Mouse (Mus musculus) layer of hippocampus, adult 8-10 months (tissue): ENCODE measurements around the gene Clasp1. TPM values are rescaled to one million over a fixed set of nuclear protein-coding genes. Genes with fewer than 3 reads are reported as not detected.
A peak's percentile ranks its signal among the peaks of the same experiment; 100 is the strongest.
"Not testable (repeated sequence)": the region's sequence is repeated elsewhere in the genome, so short reads cannot be mapped to it uniquely, and the experiment has no call there.

Source experiments
- DNase-seq, 2 experiments: peaks; one replicate each; pipeline ENCODE4 v3.0.0; 2022; ENCODE audit warnings: low spot score in 2 of 2
- total RNA-seq, 4 experiments: library from RNA; stranded (reverse); gene quantifications; 2 replicates each; pipeline ENCODE4 v1.2.4; 2022

The Clasp1 gene
- total RNA-seq, 4 experiments from 2014 or later: 88.8 to 120 (median 111) TPM

DNA sequence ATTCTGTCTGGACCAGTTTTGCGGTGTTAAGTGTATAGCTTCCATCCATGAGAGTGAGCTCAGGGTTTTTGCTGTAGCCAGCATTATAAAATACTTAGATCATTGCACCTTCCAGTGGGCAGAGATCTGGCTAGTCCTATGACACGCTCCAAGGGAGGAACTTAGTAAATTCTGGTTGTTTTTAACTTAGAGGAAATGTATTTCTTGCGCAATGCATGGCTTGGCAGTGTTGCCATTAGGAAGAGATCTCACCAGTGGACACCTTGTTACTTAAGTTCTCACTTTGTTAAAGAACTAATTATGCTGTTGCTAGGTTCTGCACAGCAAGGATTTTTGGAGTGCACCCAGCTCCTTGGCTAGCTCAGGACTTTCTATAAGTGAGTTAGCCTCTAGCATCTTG lies 178.8 kb downstream of the Clasp1 start:
- no peak for DNase-seq

DNA sequence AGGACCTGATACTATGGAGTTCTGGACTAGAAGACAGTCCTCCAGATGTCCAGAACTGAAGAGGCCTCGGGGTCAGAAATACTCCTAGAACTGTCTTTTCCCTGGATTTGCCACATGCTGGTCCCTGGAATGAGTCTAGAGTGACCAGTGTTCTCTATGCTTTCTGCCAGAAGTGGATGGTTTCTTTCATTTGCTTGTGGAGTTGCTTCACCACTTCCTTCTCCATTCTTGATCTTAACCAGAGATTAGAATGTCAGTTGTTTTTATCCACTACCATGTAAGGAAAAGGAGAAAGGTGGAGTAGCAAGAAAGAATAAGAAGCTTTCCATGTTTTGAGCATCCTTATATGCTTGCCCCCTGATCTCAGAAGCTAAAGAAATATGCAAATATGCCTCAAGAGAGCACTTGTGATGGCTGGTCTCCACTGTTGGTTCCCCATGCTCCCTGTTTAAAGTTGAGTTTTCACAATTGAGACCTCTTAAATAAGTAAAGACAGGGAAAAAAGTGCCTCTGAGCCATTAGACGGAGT lies 191.4 kb downstream of the Clasp1 start:
- DNase-seq: no peak

DNA sequence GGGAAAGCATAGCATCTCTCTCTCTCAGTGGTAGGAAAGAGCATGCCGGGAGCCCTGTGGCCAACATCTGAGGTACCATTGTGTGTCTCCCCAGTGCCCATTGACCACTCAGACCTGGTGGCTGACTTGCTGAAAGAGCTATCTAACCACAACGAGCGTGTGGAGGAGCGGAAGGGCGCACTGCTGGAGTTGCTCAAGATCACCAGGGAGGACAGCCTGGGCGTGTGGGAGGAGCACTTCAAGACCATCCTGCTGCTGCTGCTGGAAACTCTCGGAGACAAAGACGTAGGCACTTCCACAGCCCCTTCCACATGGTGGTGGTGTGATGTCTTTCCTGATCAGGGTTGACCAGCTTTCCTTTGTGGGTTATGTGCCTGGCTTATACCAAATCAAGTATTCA lies 192.3 kb downstream of the Clasp1 start:
- DNase-seq: no peak

DNA sequence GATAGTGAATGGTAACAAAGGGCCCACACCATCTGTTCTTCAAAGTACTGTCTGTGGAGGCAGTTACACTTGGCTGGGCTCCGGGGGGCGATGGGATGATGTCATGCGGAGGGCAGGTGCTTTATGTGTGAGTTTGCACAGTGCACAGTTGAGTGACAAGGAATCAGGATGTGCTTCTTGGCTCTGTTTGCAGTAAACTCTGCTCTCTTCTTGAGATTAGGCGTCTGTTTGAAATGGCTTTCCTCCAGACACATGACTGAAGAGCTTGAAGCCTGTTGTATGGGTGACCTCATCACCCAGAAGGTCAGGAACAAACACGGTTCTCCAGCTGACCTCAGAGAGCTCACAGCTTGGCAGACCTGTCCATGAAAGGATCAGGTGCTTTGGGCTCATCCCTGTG lies 200.9 kb downstream of the Clasp1 start:
- no peak for DNase-seq

DNA sequence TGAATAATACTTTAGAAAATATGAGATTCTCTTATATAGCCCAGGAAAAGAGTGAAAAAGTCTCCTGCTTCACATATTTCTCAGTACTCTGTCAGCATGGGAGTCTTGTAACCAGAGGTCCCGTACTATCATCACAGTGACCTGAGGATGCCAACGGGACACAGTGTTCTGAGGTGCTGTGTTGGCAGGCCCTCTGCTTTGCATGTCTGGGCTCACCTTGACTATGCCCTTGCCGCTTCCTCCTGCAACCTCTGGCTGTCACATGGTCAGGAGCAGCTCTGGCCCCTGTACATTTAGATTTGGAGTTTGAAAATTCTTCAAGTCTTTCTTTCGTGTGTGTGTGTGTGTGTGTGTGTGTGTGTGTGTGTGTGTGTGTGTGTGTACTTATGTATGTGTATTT lies 204.1 kb downstream of the Clasp1 start:
- DNase-seq: no peak

DNA sequence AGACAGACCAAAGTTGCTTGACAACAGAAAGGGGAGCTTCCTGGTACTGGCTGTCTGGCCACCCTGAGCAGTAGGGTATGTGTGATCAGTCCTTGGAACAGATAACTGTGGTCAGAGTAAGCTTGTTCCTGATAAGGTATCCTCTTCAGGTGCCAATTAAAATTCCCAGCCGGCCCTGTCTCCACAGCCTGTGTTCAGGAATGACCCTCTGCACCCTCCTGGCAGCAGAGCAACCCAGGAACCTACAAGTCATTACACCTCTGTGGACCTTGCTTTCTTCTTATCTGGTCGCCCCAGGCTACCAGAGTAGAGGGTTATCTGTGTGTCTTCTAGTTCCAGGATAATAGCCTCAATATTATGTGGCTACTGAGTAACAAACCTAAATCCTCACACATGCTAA lies 206.5 kb downstream of the Clasp1 start:
- DNase-seq: no peak

DNA sequence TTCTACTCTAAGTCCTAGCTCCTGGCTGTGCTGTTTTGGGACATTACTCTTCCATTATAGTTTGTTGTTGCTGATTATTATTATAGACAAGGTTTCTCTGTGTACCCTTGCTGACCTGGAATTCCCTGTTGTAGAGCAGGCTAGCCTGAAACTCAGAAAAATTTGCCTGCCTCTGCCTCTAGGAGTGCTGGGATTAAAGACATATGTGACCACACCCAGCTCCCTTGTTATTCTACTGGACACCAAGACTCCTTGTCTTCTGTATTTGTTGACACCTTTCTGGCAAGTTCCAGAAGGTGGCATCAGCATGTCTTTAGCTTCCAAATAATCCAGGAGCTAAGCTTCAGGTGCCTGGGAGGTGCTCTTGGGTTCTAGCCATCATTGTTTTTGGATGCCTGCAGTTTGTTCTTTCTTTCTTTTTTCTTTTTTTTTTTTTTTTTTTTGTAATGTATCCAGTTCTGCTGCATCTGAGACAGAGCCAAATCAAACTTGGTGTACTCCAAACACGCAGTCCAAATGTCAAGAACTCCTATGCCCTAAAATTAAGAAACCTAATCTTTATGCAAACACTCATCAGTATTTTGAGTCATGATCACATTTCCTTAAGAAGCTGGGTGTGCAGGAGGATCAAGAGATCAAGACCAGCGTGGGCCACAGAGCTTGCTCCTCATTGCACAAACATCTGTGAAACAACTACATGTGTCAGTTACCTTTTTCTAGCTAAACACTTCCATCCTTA lies 208.8 kb downstream of the Clasp1 start:
- no peak for DNase-seq

DNA sequence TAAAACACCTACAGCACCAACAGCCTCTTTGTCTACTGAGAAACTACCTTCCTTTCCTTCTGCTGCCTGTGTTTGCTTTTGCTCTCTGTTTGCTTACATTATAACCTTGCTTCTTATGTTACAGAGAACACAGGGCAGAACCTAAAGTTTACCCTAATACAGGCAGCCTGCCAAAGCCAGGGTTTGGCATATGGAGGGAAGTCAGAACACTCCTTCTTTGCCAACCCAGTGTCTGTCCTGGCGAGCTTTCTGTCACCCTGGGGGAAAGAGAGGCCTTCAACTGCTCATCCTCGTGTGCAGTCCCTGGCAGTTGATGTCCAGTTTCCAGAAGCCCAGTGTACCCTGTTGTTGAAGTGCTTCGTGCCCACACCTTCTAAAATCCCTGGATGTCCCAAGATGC lies 209.5 kb downstream of the Clasp1 start:
- no peak for DNase-seq

DNA sequence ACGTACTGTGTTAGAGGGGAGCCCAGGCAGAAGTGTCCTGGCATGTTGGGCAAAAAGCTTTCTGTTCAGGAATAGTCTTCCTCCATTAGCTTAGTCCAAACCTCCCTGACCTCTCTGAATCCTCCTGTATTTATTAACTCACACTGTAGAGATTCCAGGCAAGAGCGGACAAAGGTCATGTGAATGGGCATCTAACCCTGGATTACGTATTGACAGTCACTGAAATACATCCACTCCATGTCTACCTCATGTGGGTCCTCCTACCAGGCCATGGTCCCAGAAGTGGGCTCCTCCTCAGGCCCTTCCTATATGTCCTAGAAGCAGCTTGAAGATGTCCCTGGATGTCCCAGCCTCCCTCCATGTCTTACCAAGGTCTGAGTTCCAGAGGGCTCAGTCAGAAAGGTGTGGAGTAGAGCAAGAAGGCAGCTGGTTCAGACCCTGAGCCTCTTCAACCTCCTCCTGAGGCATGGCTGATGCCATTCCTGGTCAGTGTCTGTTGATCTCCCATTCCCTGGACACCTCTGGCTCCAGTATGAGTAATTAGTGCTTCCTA lies 224.8 kb downstream of the Clasp1 start:
- DNase-seq: no peak

DNA sequence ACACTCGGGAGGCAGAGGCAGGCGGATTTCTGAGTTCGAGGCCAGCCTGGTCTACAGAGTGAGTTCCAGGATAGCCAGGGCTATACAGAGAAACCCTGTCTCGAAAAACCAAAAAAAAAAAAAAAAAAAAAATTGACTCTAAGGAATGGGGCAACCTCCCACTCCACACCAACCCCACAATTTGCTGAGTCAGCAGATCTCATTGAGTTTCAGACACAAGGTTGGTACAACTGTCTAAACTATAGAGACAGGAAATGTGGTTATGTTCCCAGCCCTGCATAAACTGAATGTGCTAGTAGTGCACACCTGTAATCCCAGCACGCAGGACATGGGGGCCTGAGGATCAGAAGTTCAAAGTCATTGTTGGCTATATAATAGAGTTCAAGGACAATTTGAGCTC lies 232.2 kb downstream of the Clasp1 start:
- DNase-seq: not testable (repeated sequence)

DNA sequence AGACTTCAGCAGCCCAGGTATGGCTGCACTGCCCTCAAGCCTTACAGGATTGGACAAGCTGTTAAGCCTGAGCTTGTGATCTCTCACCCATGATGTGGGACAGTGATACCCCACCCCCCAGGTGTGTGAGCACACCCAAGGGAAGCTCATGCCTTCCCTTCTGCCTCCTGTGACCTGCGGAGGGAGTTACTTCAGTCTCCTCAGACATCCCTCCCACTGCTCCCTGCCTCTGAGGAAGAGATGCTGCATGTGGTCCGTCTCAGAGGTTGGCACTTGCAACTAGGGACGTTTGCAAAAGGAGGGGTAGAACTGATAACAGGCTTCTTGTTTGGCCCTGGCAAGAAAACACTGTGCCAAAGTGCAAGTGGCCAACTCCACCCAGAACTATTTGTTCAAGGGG lies 234.0 kb downstream of the Clasp1 start:
- DNase-seq: no peak

DNA sequence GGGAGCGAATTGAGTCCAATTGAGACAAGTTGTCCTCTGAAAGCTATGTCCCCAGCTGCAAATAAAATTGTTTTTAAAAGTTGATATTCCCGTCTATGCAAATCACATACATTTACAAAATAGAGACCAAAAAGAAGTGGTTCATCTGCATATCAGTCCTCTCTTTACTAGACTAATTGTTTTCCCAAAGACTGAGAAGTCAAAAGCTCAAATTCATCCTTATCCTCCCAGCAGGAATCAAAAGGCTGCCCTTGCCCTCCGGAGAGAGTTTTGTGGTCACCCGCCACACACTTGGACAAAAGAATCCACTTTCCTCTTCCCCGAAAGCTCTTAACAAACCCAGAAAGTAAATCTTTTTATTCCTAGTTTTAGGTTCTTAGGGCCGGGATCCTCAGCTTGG lies 236.6 kb downstream of the Clasp1 start:
- DNase-seq: no peak

DNA sequence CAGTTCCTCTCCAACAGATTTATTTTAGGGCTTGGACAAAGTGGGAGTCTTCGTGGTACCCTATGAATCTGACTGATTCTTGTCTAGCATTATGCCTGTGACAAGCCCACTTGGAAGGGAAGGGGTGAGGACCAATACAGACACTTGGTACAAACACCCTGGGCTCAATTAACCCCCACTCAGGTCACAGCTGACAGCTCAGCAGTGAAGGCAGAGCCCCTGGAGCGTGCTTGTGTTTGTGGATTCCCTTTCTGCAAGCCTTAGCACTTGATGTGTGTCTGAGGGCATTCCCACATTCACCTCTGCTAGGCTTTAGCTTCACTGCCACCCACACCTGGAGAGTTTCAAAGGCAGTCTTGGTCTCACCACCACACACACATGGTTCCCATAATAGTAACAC lies 237.1 kb downstream of the Clasp1 start:
- no peak for DNase-seq

DNA sequence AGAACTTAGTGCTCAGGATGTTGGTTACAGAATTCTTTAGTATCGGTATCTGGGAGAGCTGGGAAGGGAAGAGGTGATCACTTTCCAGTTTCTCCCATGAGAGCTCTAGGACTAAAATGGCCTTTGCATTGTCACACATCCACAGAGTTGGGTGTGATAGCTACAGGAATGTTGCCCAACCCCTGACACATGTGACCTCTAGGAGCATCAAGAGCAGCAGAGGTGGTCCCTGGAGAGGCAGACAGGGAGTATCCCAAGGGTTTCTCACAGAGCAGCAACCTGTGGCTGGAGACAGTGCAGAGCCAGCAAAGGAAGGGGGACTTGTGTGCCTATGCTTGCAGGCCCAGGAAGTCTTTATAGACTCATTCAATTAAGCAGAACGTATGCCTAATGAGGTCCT lies 237.6 kb downstream of the Clasp1 start:
- no peak for DNase-seq

DNA sequence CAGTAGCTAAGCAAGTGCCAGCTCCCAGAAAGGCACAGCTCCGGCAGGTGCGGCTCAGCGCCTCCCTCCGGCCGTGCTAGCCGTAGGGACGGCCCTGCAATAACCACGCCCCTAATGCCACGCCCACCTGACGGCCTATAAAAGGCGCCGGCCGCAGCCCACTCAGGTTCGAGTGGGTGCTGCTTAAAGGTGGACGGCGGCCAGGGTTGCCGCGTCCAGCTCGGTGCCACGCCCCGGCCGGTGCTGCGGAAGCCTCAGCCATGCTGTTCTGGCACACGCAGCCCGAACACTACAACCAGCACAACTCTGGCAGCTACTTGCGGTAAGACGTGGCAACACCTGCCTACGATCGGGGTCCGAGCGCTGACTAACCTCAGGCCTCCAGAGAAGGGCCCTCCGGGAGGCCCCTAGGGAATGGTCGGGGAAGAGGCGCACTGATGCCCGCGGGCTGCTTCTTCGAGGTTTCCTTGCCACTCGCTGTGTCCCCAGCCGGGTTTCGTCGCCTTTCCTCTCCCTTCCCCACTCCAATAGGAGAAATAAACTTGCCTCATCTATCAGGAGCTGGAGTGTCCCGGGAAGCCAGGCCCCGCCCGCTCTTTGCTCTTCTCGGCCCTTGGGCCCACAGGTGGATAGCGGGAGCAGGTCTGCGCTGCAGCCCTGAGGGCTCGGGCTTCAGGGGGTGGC lies 239.1 kb downstream of the Clasp1 start, which contains the start of gene Tfcp2l1:
TSS of gene Tfcp2l1 (plus strand) at position 165 of the 684 bp plus-strand sequence.
- peak in 1 of 2 experiments; percentile 29 for DNase-seq

DNA sequence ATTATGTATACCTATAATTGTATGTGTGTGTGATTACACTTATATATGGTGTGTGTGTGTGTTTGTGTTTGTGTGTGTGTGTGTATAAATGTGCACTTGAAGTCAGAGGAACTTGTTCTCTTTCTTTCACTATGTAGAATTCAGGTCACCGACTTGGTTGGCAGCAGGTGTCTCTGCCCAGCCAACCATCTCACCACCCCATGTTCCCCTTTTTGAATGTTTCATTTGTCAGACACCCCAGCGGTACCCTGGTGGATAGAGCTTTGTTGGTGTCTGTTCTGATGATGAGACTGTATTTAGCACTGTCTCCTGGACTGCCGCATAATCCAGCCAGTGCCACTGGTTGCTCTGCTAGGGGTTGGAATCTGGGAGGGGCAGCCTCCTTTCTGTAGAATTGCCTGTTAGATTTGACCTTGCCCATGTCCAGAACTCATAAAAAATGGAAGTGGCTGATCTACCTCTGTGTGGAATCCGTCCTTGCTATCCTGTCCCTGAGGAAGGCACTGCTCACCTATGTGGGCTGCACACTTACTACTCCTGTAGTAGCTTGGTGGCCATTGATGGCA lies 244.6 kb downstream of the Clasp1 start:
- no peak for DNase-seq

DNA sequence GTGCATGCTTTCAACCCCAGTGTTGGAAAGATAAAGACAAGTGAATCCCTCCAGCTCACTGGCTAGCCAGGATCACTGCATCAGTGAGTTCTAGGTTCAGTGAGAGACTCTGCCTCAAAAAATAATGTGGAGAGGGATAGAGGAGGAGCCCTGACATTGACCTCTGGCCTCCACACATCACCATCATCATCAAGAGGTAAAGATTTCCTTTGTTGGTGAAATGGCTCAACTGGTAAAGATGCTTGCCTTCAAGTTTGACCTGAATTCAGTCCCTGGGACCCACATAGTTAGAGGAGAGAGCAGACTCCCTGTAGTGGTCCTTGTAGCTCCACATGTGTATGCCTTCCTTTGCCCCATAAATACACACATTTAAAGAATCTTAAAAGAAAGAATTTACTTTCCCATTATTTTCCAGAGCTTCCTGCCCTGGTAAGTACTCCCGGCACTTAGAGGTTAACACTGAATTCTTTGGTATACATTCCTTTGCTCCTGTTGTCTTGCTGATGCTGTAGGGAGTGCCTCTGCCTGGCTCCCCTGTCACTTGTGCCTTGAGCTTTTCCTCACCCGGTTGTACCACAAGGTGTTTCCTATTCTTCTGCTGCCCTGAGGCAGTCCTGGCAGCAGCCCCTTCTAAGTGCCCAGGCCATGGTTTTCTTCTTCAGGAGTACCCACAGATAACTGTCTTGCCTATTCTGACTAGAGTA lies 253.6 kb downstream of the Clasp1 start:
- DNase-seq: no peak

DNA sequence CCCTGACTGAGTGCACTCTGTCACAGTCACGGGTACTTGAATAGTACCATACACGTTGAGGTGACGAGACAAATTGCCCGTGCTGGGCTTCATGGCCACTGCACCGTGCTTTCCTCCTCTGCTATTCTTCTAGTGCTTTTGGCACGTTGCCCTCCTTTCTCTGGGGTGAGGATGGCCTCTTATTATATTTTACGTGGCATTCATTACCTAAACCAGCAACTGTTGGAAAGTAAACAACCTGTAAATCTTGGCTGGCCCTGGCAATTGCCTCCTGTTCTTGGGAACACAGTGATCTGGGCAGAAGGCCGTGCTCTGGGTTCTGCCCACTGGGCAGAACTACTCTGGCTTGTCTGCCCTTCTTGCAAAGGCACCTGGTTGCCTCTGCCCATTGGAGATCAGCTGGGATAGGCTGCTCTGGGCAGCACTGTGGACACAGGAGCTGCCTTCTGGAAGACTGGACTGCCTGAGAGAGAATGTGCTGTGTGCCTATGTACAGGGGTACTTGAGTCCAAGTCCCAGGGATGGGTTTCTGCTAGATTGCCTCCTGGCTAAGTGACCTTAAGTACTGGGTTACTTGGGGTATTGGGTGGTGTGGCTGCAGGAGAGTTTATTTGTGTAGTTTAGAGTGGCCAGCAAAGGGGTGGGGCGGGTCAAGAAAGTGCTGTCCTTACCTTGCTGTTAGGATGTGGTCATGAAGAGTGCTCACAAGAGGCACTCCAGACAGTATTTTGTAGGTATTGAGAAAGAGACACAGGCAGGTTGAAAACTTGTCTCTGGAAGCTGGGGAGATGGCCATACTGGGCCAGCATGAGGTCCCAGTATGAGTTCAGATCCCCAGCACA lies 254.5 kb downstream of the Clasp1 start:
- DNase-seq: no peak

DNA sequence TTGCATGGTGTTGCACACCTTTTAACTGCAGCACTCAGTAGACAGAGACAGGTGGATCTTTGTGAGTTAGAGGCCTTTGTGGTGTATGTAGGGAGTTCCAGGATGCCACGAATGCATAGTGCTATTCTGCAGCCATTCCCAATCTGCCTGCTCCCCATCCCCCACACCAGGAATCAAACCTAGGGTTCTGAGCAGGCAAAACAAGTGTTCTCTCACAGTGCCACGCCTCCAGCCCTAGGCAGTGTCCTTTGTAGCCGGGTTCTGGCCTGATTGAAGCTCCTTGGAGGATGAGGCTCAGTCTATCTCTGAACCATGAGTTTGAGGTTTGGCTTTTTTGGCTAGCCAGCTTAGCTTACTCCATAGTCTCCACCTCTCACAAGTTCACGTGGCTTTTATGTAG lies 256.8 kb downstream of the Clasp1 start:
- no peak for DNase-seq

DNA sequence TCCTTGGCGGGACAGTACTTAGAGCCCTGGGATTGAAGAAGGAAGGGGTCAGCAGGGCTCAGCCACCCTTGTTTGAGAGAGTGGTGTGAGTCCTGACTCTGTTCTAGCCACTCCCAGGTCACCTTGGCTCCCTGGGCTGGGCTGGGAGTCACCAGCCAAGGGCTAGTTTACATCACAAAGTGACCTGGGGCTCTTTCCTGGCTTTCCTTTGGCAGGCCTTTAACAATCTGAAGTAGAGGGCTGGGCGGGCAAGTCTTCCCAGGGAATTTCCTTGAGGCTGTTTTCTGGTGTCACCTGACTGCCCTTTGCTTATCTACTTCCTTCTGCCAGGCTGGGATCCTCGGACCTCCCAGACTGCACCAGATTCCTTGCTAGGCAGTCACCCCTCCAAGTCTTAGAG lies 259.2 kb downstream of the Clasp1 start:
- DNase-seq: no peak
